Mouse (Mus musculus) left cerebral cortex, postnatal 36 days (tissue): ENCODE results near the gene Nek5. TPM values are rescaled to one million over a fixed set of nuclear protein-coding genes. Genes with fewer than 3 reads are reported as not detected.
"Not testable (repeated sequence)": the region's sequence is repeated elsewhere in the genome, so short reads cannot be mapped to it uniquely, and the experiment has no call there.

Experiments
- DNase-seq, 2 experiments: peaks; one replicate each; pipeline ENCODE4 v3.0.0; 2021 to 2022; ENCODE audit warnings: low spot score in 2 of 2, mixed read lengths in 1 of 2
- intact Hi-C: fragments of 180-260 bp; cut with DNase I; formaldehyde crosslinking; loops from one replicate; pipeline ENCODE4 v1.15.1; 2025
- total RNA-seq, 2 experiments: library from RNA; stranded (reverse); gene quantifications; 2 replicates each; pipeline ENCODE4 v1.2.3; 2021

The Nek5 gene
- total RNA-seq, result not detected

- DNase-seq, result no peak
- intact Hi-C loops, result no loop called here
Observed at GRCm38 (mm10) chr8:22124220-22125152, at the start of gene Nek5. Gene Nek5, minus strand, starts transcription at chr8:22125053.

- peak; percentile 9 to 12 for DNase-seq
- intact Hi-C loops, result loop anchor here (5.0 to 10.0 kb wide), 2 partner anchors 104 to 177 kb away; partner anchors contain the start of genes Alg11 and Atp7b
Observed at GRCm38 (mm10) chr8:22169167-22169566, 44.3 kb upstream of the Nek5 start.

GRCm38 (mm10) chr8:22166080-22166603 lies 41.3 kb upstream of the Nek5 start, which contains the start of gene Nek3:
Gene Nek3, minus strand, starts transcription at chr8:22166435.
- intact Hi-C loops, result loop anchor here (2.0 to 10.0 kb wide), 3 partner anchors 27 to 174 kb away; partner anchors contain the start of genes Alg11, Atp7b and Vps36
- DNase-seq, result peak; percentile 74 to 76

- intact Hi-C loops, result loop anchor here (2.0 to 10.0 kb wide), 3 partner anchors 27 to 173 kb away; partner anchors contain the start of genes Alg11, Atp7b and Vps36
- DNase-seq, result no peak
Observed at GRCm38 (mm10) chr8:22165251-22166079, 40.6 kb upstream of the Nek5 start.

GRCm38 (mm10) chr8:22164431-22164830 lies 39.6 kb upstream of the Nek5 start:
- DNase-seq, result no peak
- intact Hi-C loops, result loop anchor here (10.0 kb wide), 1 partner anchor 100 kb away; the partner anchor contains the start of genes Alg11 and Atp7b

GRCm38 (mm10) chr8:22162206-22162605 lies 37.4 kb upstream of the Nek5 start:
- intact Hi-C loops, result loop anchor here (10.0 kb wide), 1 partner anchor 97 kb away; the partner anchor contains the start of genes Alg11 and Atp7b
- no peak for DNase-seq

- intact Hi-C loops, result no loop called here
- DNase-seq, result no peak
Observed at GRCm38 (mm10) chr8:22150345-22150663, 25.5 kb upstream of the Nek5 start.

- DNase-seq, result no peak
- intact Hi-C loops, result no loop called here
Observed at GRCm38 (mm10) chr8:22149643-22150344, 24.9 kb upstream of the Nek5 start.

- DNase-seq, result no peak
- intact Hi-C loops, result no loop called here
Observed at GRCm38 (mm10) chr8:22148367-22148740, 23.5 kb upstream of the Nek5 start.

GRCm38 (mm10) chr8:22147706-22148366 lies 23.0 kb upstream of the Nek5 start:
- DNase-seq, result no peak
- intact Hi-C loops, result no loop called here

- intact Hi-C loops, result no loop called here
- DNase-seq, result no peak
Observed at GRCm38 (mm10) chr8:22145831-22146230, 21.0 kb upstream of the Nek5 start.

GRCm38 (mm10) chr8:22143764-22144491 lies 19.1 kb upstream of the Nek5 start:
- no peak for DNase-seq
- intact Hi-C loops, result no loop called here

- intact Hi-C loops, result no loop called here
- no peak for DNase-seq
Observed at GRCm38 (mm10) chr8:22142592-22142991, 17.7 kb upstream of the Nek5 start.

- intact Hi-C loops, result no loop called here
- DNase-seq, result no peak
Observed at GRCm38 (mm10) chr8:22141836-22142385, 17.1 kb upstream of the Nek5 start.

GRCm38 (mm10) chr8:22136462-22136861 lies 11.6 kb upstream of the Nek5 start:
- DNase-seq, intact Hi-C loops: not testable (repeated sequence)

- intact Hi-C loops, result no loop called here
- DNase-seq, result no peak
Observed at GRCm38 (mm10) chr8:22134750-22135135, 9.9 kb upstream of the Nek5 start.

GRCm38 (mm10) chr8:22134078-22134749 lies 9.4 kb upstream of the Nek5 start:
- intact Hi-C loops, result no loop called here
- no peak for DNase-seq
